Mouse (Mus musculus): ENCODE data around the gene Capza2. TPM values are rescaled to one million over a fixed set of nuclear protein-coding genes. Genes with fewer than 3 reads are reported as not detected.
"Not testable (repeated sequence)": the region's sequence is repeated elsewhere in the genome, so short reads cannot be mapped to it uniquely, and the experiment has no call there.

Capza2 gene
- polyA plus RNA-seq, 1 experiment from 2014 or later, result 167 TPM

- Histone ChIP-seq H3K9me3 (ENCODE audit: control insufficient read depth, low read length) (no peaks in the 10 kb centered on the region), H3K36me3 (ENCODE audit: control insufficient read depth, insufficient read depth, low read length) (no peaks in the 10 kb centered on the region), H3K27ac (replicated peaks) (no peak overlapping the region), H3K27me3 (ENCODE audit: control insufficient read depth, insufficient read depth, low read length) (no peaks in the 10 kb centered on the region), H3K4me2 (replicated peaks; ENCODE audit: low read depth) (no peak overlapping the region), H3K4me3 (ENCODE audit: low read depth, low read length) (no peak overlapping the region), H3K4me1 (replicated peaks; ENCODE audit: control insufficient read depth, insufficient read depth) (no peaks in the 10 kb centered on the region; the same call in 1 of the 2 replicates), H3K9ac (ENCODE audit: low read length) (no peak overlapping the region)
- DNase-seq (ENCODE audit: low spot score) (no peak), ATAC-seq (ENCODE audit: low FRiP score, low TSS enrichment) (no peak)
- TF ChIP-seq CTCF (IDR thresholded peaks at IDR 0.05; ENCODE audit: low read depth) (no peak), EP300 (optimal IDR thresholded peaks at IDR 0.05) (no peak)
- 63% methylated on average over 7 of the region's 7 CpGs for WGBS
Observed at GRCm38 (mm10) chr6:17700936-17701612, 65.0 kb downstream of the Capza2 start.

GRCm38 (mm10) chr6:17704038-17704437, 68.0 kb downstream of the Capza2 start:
- H3K27me3 ChIP-seq (ENCODE audit: control insufficient read depth, insufficient read depth, low read length); H3K4me3 ChIP-seq (ENCODE audit: low read depth, low read length); H3K9me3 ChIP-seq (ENCODE audit: control insufficient read depth, low read length); ATAC-seq (ENCODE audit: low FRiP score, low TSS enrichment); H3K27ac ChIP-seq (replicated peaks); H3K9ac ChIP-seq (ENCODE audit: low read length); DNase-seq (ENCODE audit: low spot score); H3K36me3 ChIP-seq (ENCODE audit: control insufficient read depth, insufficient read depth, low read length); H3K4me1 ChIP-seq (replicated peaks; ENCODE audit: control insufficient read depth, insufficient read depth); H3K4me2 ChIP-seq (replicated peaks; ENCODE audit: low read depth): not testable (repeated sequence)
- 72% methylated on average over 1 of the region's 1 CpGs for WGBS

DNA sequence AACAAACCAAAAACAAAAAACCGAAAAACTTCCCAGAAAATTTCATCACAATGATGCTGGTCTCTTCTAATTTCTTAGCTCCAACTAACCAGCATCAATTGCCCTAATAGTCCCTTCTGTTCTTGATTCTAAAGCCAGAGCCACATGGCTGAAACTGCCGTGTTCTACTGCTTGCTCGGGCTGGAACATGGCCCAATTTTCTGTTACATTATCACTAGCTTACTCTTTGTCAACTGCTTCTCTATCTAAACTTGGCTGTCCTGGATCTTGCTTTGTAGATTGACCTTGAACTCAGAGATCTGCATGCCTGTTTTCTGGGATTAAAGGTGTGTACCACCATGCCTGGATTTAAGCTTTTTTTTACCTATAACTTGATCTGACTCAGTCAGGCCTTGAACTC, 69.9 kb downstream of the Capza2 start:
- no peaks in the 10 kb centered on the region for H3K27me3 ChIP-seq (ENCODE audit: control insufficient read depth, insufficient read depth, low read length)
- H3K27ac ChIP-seq (replicated peaks), result no peak overlapping the region
- no peak overlapping the region for H3K4me2 ChIP-seq (replicated peaks; ENCODE audit: low read depth)
- H3K9me3 ChIP-seq (ENCODE audit: control insufficient read depth, low read length), result no peaks in the 10 kb centered on the region
- no peaks in the 10 kb centered on the region for H3K36me3 ChIP-seq (ENCODE audit: control insufficient read depth, insufficient read depth, low read length)
- TF ChIP-seq CTCF (IDR thresholded peaks at IDR 0.05; ENCODE audit: low read depth) (no peak), EP300 (optimal IDR thresholded peaks at IDR 0.05) (no peak)
- no peak overlapping the region for H3K4me3 ChIP-seq (ENCODE audit: low read depth, low read length)
- no peak overlapping the region for H3K9ac ChIP-seq (ENCODE audit: low read length)
- DNase-seq (ENCODE audit: low spot score) (no peak), ATAC-seq (ENCODE audit: low FRiP score, low TSS enrichment) (no peak)
- 84% methylated on average over 3 of the region's 3 CpGs for WGBS
- H3K4me1 ChIP-seq (replicated peaks; ENCODE audit: control insufficient read depth, insufficient read depth), result no peaks in the 10 kb centered on the region

Other genes with a start within 250 kb of the Capza2 start
- gene Met, start 172.4 kb upstream of the Capza2 start, polyA plus RNA-seq (2015; fragmentation: Nextera tagmentation; extraction: Ambion mirVana), result 4.0 and 4.5 TPM in 2 replicates
- gene St7, start 56.7 kb downstream of the Capza2 start, polyA plus RNA-seq (2015; fragmentation: Nextera tagmentation; extraction: Ambion mirVana), result 11.8 and 12.5 TPM in 2 replicates